Mouse (Mus musculus) heart, adult 8-10 months (tissue): ENCODE measurements at regions not wholly inside any gene's neighbourhood (a gene's known extent, or its start where the extent isn't known, plus 50 kb on each side); places are given as distances from the start of the nearest gene placed in this dataset. TPM values are rescaled to one million over a fixed set of nuclear protein-coding genes. Genes with fewer than 3 reads are reported as not detected.
"Not testable (repeated sequence)": the region's sequence is repeated elsewhere in the genome, so short reads cannot be mapped to it uniquely, and the experiment has no call there.

Source experiments
- DNase-seq: peaks from one replicate; pipeline ENCODE4 v3.0.0; 2022; ENCODE audit warnings: low spot score
- microRNA-seq: library from miRNA; unstranded; fragments of <30 nt; microRNA quantifications from one replicate; pipeline ENCODE4 v1.2.0, GENCODE M21; 2022

DNA sequence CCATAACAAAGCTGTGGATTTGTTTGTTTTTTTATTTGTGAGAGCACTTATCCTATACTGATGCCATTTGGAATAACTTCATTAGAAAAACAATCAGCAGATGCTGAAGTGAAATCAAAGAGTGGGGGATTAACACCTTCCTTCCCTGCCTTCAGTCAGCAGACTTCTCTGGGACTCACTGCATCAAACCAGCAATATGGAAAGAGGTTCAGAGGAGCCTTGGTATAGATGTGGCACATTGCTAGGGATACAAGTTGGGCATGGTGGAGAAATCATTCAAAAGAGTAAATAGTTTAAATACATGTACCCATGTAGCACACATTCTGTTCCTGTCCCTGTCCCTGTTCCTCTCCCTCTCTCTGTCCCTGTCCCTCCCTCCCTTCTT is 364.0 kb upstream of the Rgs18 start:
- DNase-seq = no peak

DNA sequence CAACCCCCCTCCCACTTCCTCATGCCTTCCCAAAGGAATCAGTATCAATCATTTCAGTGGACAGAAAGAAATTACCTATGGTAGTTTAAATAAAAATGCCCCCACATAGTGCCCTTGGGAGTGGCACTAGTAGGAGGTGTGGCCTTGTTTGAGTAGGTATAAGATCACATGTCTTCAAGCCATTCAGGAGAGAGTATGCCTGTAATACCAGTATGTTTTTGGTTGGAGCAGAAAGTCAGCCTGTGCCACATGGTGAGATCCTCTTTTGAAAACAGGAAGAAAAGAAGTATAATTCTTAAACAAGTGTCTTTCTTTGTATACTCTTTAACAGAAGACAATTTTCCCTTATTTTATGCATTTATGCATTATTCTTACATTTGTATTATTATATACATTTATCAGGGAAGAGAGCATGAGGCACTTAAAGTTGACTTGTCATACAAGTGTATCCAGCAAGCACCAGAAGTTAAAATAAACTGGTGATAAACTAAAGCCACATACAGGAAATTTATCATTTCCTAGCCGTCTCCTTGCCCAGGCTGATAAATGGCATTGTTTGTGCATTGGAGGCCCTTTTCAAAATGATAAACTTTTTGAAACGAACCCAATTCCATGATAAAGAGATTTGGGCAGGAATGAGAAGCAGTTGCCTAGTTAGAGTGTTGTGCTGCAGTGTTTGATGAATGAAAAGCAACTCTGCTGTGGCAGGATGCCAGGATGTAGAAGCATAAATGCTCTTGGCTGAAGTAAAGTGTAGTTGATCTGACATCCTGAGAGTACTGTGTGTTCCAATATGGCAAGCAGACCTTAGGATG is 363.4 kb upstream of the Rgs18 start:
- DNase-seq = no peak

DNA sequence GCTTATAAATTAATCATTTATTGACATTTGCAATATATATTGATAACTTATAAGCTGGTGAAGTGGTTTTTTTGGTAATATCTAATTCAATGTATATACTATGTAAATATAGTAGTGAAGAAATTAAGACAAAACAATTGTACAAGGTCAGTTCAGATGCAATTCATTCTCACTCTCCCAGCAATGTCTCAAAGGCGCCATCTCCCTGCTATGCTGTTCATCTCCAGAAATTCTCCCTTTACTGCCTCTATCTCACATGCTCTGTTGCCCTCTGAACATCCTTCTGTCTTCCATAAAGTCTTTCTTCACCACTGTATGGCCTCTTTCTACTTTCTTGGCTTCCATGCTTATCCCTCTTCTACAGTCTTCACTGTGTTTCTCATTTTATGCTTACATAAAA is 355.8 kb upstream of the Rgs18 start:
- DNase-seq = no peak

DNA sequence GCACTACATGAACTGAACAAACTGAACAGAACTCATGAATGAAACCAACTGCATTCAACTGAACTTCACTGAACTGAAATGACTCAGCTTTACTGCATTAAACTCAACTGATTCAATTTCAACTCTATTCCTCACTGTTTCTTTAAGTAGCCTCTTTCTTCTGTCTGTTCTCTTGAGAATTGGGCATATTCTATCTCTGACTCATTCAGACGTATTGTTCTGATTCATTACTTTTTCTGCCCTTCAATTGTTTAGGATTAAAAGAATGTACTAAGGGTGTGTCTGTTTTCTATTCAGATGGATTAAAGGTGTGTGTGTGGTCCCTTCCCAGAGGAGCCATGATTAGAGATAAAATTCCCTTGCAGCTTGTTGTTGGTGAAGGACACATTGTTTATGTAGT is 337.9 kb upstream of the Rgs18 start:
- no peak for DNase-seq

DNA sequence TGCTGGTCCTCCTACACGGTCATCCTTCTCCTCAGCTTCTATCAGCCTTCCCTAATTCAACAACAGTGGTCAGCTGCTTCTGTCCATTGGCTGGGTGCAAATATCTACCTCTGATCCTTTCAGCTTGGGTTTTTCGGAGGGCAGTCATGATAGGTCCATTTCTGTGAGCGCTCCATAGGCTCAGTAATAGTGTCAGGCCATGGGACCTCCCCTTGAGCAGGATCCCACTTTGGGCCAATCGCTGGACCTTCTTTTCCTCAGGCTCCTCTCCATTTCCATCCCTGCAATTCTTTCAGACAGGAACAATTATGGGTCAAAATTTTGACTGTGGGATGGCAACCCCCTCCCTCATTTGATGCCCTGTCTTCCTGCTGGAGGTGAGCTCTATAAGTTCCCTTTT is 331.5 kb upstream of the Rgs18 start:
- DNase-seq = not testable (repeated sequence)

DNA sequence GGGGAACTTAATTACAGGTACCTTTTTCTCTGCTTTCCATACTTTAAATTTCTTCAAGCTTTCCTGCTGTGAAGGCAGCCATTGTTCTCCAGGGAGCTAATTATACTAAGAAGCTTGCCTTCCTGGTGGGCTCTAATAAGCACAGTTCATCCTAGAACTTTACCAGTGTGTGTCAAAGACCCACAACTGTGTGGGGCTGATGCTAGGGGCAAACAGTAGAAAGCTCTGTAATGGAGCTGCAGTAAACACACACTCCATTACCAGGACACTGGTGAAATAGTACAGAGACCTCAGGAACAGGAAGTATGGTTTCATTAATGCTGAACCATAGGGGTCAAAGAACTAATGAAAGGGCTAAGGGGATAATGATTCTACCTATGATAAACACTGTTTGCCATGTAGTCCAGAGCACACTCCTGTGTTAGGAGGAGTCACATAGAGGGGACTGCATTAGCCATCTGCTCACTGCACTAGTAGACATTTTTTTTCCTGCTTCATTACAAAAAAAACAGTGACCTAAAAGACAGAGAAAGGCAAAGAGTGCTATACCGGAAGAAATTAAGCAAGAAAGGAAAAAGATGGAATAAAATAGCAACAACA is 290.1 kb upstream of the Rgs18 start:
- no peak for DNase-seq

DNA sequence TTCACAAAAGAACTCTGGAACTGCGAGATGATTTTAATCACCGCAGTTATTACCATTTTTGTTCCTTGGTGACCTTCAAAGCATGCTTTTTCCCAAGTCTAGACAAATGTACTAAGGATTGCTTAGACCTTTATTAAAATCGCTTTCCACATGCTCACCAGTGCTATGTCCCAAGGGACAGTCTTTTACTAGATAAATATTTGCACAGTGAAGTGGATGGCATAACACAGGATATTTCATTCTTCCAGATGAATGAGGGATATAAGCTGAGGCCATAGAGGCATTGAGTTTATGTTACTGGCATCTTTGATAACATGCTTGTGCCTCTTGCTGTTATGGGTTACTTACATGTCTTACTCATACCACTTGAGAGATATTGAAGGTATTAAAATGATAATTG is 289.1 kb upstream of the Rgs18 start:
- no peak for DNase-seq

DNA sequence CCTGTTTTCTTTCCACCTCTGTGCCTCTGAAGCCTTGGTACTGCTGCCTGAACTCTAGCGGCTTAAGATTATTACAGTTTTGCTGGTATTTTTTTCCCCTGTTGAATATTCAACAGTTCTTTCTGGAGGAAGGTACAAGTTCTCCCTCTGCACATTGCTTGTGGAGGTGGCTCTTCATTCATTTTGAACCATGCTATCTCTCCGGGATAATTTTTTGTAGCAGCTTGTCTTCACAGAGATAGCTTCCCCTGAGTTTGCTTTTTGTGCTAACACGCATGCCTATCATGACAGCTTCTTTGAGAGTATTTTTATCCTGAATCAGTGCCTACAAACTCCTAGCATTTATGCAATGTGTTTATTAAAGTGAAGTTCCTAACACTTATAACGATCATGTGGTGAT is 240.4 kb upstream of the Rgs18 start:
- no peak for DNase-seq

DNA sequence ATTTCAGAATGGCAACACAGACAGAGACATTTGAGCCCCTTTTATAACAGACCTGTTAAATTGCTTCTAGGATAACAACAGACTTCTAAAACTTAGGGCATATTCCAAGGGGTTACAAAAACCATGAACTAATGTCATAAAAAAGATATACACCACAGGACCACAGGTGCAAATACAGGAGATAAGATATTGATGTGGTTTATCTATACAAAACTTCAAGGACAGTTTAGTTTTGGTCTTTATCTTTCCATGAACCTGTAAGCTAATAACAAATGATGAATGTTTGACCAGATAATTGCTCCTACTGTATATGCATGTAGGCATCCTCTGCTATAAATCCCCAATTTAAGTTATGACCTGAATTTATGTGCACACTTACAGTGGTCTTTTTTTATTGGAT is 235.6 kb upstream of the Rgs18 start:
- no peak for DNase-seq

DNA sequence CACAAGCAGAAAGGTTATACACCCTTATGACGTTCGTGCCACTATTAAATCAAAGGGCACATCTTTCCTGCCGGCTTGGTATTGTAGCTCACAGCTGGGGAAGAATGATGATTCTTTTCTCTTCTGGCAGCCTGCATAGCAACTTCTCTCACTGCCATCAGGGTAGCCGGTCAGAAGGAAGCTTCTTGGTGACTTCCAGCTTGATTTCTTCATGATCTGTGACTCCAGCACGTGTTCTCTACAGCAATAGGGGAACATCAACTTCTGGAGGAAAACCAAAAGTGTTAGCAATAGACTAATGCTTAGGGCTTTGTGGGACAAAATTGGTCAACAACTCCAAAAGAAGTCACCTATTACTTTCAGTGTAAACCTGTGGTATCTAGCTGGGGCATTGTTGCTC is 202.9 kb upstream of the Rgs18 start:
- DNase-seq = no peak

DNA sequence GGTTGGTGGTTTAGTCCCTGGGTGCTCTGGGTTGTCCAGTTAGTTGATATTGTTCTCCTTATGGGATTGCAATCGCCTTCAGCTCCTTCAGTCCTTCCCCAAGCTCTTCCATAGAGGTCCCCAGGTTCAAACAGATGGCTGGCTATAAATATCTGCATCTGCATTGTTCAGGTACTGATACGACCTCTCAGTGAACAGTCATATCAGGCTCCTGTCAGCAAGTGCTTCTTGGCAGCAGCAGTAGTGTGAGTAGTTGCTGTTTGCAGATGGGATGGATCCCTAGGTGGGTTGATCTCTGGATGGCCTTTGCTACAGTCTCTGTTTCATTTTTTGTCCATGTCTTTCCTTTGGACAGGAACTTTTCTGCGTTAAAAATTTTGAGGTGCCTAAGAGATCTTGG is 190.5 kb upstream of the Rgs18 start:
- no peak for DNase-seq

DNA sequence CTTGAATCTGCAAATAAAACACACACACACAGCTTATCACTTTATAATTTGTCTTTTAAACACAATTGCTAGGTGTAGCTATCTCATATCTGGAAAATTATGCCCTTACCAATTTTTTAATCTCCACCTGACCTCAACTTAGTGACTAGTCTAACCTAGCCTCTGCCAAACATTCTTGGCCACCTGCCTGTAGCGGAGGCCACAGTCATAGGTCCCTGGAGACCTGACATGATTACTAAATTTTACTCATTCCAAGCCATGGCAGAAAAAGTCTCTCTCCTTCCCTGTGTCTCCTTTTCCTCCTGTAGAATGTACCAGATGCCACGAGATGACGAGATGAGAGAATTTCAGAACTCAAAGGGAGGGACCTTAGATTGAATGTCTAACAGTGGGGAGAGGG is 163.8 kb upstream of the Rgs18 start:
- no peak for DNase-seq

DNA sequence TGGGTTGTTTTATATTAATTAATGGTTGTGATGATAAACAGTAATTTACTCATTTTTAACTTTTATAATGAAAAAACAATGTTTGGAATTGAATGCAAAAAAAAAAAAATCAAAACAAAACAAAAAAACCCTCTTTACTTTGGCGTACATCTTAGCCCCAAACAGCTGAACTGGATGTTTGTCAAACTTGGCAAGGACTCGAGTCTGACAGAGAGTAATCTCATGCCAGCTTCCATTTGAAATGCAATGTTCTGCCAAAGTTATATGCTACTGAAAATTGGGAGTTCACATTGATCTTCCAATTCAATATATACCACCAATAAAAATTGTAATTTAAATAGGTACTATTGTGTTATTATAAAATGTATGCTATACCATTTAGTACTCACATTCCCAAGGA is 150.9 kb upstream of the Rgs18 start:
- no peak for DNase-seq

DNA sequence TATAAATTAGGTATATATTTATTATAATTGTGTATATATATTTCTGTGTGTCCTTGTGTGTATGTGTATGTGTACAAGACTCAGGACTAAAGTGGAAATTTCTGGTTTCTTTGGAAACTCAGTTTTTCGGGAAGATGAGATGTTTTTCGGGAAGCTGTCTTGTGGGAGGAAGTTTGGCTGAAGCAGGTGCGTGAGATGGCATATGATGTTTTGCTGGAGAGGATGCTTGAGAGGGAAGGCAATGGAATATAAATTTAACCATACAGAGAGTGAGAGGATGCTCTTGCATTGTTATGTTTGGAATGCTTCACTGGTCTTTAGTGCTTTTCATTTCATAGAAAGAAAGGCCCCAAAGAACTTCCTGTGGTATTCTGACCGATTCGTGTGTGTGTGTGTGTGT is 141.3 kb upstream of the Rgs18 start:
- DNase-seq = no peak

DNA sequence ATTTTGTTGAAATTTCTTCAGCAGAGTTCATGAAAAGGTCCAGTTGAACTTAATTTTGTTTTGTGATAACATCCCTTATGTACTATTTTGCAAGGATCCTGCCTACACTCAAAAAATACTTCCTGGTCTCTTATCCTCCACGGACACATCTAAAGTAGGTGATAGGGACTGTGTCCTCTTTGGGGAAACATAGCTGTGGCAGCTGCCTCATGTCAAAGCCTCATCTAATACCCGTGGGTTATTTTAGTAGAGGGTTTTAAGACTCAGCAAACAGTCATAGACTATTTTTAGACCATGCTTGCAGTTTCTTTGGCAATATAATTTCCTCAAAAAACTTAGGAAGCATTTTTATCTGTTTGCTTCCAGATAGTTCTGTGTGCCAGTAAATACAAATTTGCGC is 127.8 kb upstream of the Rgs18 start:
- DNase-seq = peak; percentile 21

DNA sequence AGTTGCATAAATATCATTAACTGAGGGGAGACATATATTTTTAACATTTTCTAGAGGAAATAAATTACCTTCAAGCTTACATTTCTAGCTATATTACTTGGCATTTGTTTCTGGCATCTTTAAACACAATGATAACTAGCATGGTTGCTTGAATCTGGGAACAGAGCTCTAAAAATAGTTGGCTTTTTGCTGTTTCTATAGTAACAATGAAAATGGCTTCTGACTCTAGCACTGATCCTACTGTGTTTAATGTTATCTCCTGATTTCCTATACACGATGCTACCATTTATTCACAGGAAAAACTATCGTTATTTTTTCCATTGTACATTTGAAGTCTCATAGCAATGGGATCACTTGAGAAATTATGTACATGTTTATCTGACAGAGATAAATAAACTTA is 108.4 kb upstream of the Rgs18 start:
- DNase-seq = no peak

DNA sequence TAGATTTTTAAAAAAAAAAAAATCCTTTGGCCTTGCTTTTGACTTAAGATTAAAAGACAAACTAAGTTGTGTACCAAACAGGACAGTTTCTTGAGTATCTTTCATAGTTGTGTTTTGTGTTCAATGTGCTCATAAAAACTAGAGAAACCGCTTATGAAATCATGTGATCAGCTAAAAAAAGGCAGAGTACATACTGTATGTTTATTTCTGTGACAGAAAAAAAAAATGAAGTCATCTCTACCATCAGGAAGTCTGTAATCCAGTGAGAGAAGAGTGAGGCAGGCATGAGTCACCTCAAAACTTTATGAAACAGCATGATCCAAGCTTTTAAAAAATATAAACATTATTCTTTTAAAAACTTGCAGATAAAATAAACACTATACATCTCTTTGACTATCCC is 86.9 kb upstream of the Rgs18 start:
- DNase-seq = no peak

Small RNA genes in the stretch of these regions (microRNA-seq; reads per million reads assigned to microRNA genes)
- not detected for gene Gm25708
